Mouse (Mus musculus) intestine, embryonic 15.5 days (tissue): ENCODE measurements around the gene Pde7b. TPM values are rescaled to one million over a fixed set of nuclear protein-coding genes. Genes with fewer than 3 reads are reported as not detected.

Source experiments
- polyA plus RNA-seq: library from polyadenylated mRNA; unstranded; fragments of >200 nt; fragmentation: Nextera tagmentation; extraction: Ambion mirVana; gene quantifications from 2 replicates; pipeline ENCODE4 v1.2.1, GENCODE M21; 2015

Gene Pde7b
- polyA plus RNA-seq, 1 experiment from 2014 or later = 3.2 TPM

Other genes with a start within 250 kb of the Pde7b start
- 5.6 and 7.3 TPM in 2 replicates for gene Ahi1, start 227.5 kb upstream of the Pde7b start, polyA plus RNA-seq